Mouse (Mus musculus) liver, embryonic 13.5 days (tissue): Measurements from ENCODE around the gene Pip5k1b. TPM values are rescaled to one million over a fixed set of nuclear protein-coding genes. Genes with fewer than 3 reads are reported as not detected.

Experiments
- ATAC-seq: fragments of 200-750 bp; cut with Nextera tagmentation; 2 replicates; pipeline ENCODE4 v1.8.0; 2017; ENCODE audit warnings: low read depth, mild to moderate bottlenecking, moderate number of reproducible peaks, moderate library complexity
- DNase-seq: peaks from one replicate; pipeline ENCODE4 v3.0.0; 2022
- H3K27ac ChIP-seq: fragments of 300-500 bp; sonication (generic); 2 replicates; pipeline ENCODE4 v1.5.1; 2015; ENCODE audit warnings: moderate library complexity, mild to moderate bottlenecking, inconsistent platforms
- H3K27me3 ChIP-seq: fragments of 300-500 bp; sonication (generic); 2 replicates; pipeline ENCODE4 v1.6.1; 2015; ENCODE audit warnings: mild to moderate bottlenecking, inconsistent platforms
- H3K36me3 ChIP-seq: fragments of 300-500 bp; sonication (generic); 2 replicates; pipeline ENCODE4 v1.6.1; 2015; ENCODE audit warnings: mild to moderate bottlenecking, inconsistent platforms
- H3K4me1 ChIP-seq: fragments of 300-500 bp; sonication (generic); replicated peaks from 2 replicates; pipeline ENCODE4 v1.6.1; 2015; ENCODE audit warnings: inconsistent platforms
- H3K4me2 ChIP-seq: fragments of 300-500 bp; sonication (generic); 2 replicates; pipeline ENCODE4 v1.6.1; 2015; ENCODE audit warnings: inconsistent platforms, mild to moderate bottlenecking, moderate library complexity
- H3K4me3 ChIP-seq: fragments of 300-500 bp; sonication (generic); replicated peaks from 2 replicates; pipeline ENCODE4 v1.5.1; 2015; ENCODE audit warnings: mild to moderate bottlenecking, inconsistent platforms
- H3K9ac ChIP-seq: fragments of 300-500 bp; sonication (generic); 2 replicates; pipeline ENCODE4 v1.6.1; 2015; ENCODE audit warnings: mild to moderate bottlenecking, inconsistent platforms
- H3K9me3 ChIP-seq: fragments of 300-500 bp; sonication (generic); replicated peaks from 2 replicates; pipeline ENCODE4 v1.6.1; 2016; ENCODE audit warnings: inconsistent platforms
- WGBS: fragments of 180-500 bp; shearing (Covaris S2); methylation state at CpG from one replicate; pipeline ENCODE4 v1.1.7; 2015; ENCODE audit not compliant: insufficient replicate concordance; 5-methylcytosine and 5-hydroxymethylcytosine counted together
- polyA plus RNA-seq: library from polyadenylated mRNA; unstranded; fragments of >200 nt; fragmentation: Nextera tagmentation; extraction: Ambion mirVana; gene quantifications from 2 replicates; pipeline ENCODE4 v1.2.1, GENCODE M21; 2015

Pip5k1b gene
- polyA plus RNA-seq = 8.5 and 10.2 TPM in 2 replicates

GRCm38 (mm10) chr19:24555466-24555903, at the start of gene Pip5k1b:
Pip5k1b (minus strand) TSS chr19:24555872.
- 1% methylated on average over 36 of the region's 39 CpGs for WGBS
- Histone ChIP-seq H3K27ac (peak within 1 kb of the TSS; percentile 94), H3K9me3 (no peaks in the 10 kb centered on the region), H3K4me1 (peaks cover 48% of the 10 kb centered on the region), H3K9ac (peak within 1 kb of the TSS; percentile 96), H3K4me3 (peak within 1 kb of the TSS; percentile 90), H3K27me3 (peaks cover 31% of the 10 kb centered on the region), H3K4me2 (peak within 1 kb of the TSS; percentile 94), H3K36me3 (no peaks in the 10 kb centered on the region)
- peak; percentile 58 for ATAC-seq
- peak; percentile 65 for DNase-seq

- ATAC-seq (no peak), DNase-seq (no peak)
- H3K4me3 ChIP-seq = no peak overlapping the region
- H3K9me3 ChIP-seq = no peaks in the 10 kb centered on the region; the same call in 1 of the 2 replicates
- no peak overlapping the region for H3K9ac ChIP-seq
- no peak overlapping the region for H3K4me2 ChIP-seq
- no peaks in the 10 kb centered on the region for H3K36me3 ChIP-seq
- H3K27me3 ChIP-seq = no peaks in the 10 kb centered on the region
- WGBS = 57% methylated on average over 4 of the region's 4 CpGs
- peaks cover 9% of the 10 kb centered on the region for H3K4me1 ChIP-seq
- H3K27ac ChIP-seq = no peak overlapping the region
Measured at GRCm38 (mm10) chr19:24604105-24604504, 48.4 kb upstream of the Pip5k1b start.

GRCm38 (mm10) chr19:24603431-24603830, 47.8 kb upstream of the Pip5k1b start:
- no peak overlapping the region for H3K4me2 ChIP-seq
- H3K36me3 ChIP-seq = no peaks in the 10 kb centered on the region
- H3K27me3 ChIP-seq = no peaks in the 10 kb centered on the region
- H3K4me1 ChIP-seq = peaks cover 9% of the 10 kb centered on the region
- H3K4me3 ChIP-seq = no peak overlapping the region
- no peaks in the 10 kb centered on the region; the same call in 1 of the 2 replicates for H3K9me3 ChIP-seq
- no peak overlapping the region for H3K9ac ChIP-seq
- peak; percentile 62; the same call in 1 of the 2 replicates for ATAC-seq
- H3K27ac ChIP-seq = no peak overlapping the region
- 56% methylated on average over 4 of the region's 4 CpGs for WGBS
- DNase-seq = no peak

GRCm38 (mm10) chr19:24586726-24587125, 31.1 kb upstream of the Pip5k1b start:
- DNase-seq (no peak), ATAC-seq (no peak)
- Histone ChIP-seq H3K9me3 (no peaks in the 10 kb centered on the region), H3K4me3 (no peak overlapping the region), H3K4me1 (no peaks in the 10 kb centered on the region), H3K4me2 (no peak overlapping the region), H3K9ac (no peak overlapping the region), H3K27me3 (peaks cover 5% of the 10 kb centered on the region; the same call in 1 of the 2 replicates), H3K36me3 (no peaks in the 10 kb centered on the region), H3K27ac (no peak overlapping the region)
- WGBS = 45% methylated on average over 2 of the region's 2 CpGs

GRCm38 (mm10) chr19:24585171-24585570, 29.5 kb upstream of the Pip5k1b start:
- Histone ChIP-seq H3K9ac (no peak overlapping the region), H3K4me3 (no peak overlapping the region), H3K4me1 (no peaks in the 10 kb centered on the region), H3K36me3 (no peaks in the 10 kb centered on the region), H3K27me3 (peaks cover 5% of the 10 kb centered on the region; the same call in 1 of the 2 replicates), H3K4me2 (no peak overlapping the region), H3K9me3 (no peaks in the 10 kb centered on the region), H3K27ac (no peak overlapping the region)
- DNase-seq (no peak), ATAC-seq (no peak)
- 78% methylated on average over 5 of the region's 5 CpGs for WGBS

- Histone ChIP-seq H3K4me1 (no peaks in the 10 kb centered on the region), H3K27me3 (peaks cover 8% of the 10 kb centered on the region; the same call in 1 of the 2 replicates), H3K4me3 (no peak overlapping the region), H3K27ac (no peak overlapping the region), H3K9me3 (no peaks in the 10 kb centered on the region), H3K9ac (no peak overlapping the region), H3K4me2 (no peak overlapping the region), H3K36me3 (no peaks in the 10 kb centered on the region)
- ATAC-seq = no peak
- WGBS = 64% methylated on average over 8 of the region's 8 CpGs
- DNase-seq = no peak
Measured at GRCm38 (mm10) chr19:24583956-24584355, 28.3 kb upstream of the Pip5k1b start.

- Histone ChIP-seq H3K36me3 (no peaks in the 10 kb centered on the region), H3K27me3 (peaks cover 3% of the 10 kb centered on the region; the same call in 1 of the 2 replicates), H3K9me3 (no peaks in the 10 kb centered on the region), H3K4me1 (no peaks in the 10 kb centered on the region), H3K27ac (no peak overlapping the region), H3K4me2 (no peak overlapping the region), H3K9ac (no peak overlapping the region), H3K4me3 (no peak overlapping the region)
- WGBS = 76% methylated on average over 13 of the region's 13 CpGs
- DNase-seq = no peak
- ATAC-seq = no peak
Measured at GRCm38 (mm10) chr19:24576125-24576524, 20.5 kb upstream of the Pip5k1b start.

- Histone ChIP-seq H3K4me2 (no peak overlapping the region), H3K4me1 (no peaks in the 10 kb centered on the region), H3K4me3 (no peak overlapping the region), H3K9ac (no peak overlapping the region), H3K36me3 (no peaks in the 10 kb centered on the region), H3K27me3 (peaks cover 7% of the 10 kb centered on the region; the same call in 1 of the 2 replicates), H3K27ac (no peak overlapping the region), H3K9me3 (no peaks in the 10 kb centered on the region)
- ATAC-seq = no peak
- no peak for DNase-seq
- WGBS = 41% methylated on average over 7 of the region's 7 CpGs
Measured at GRCm38 (mm10) chr19:24571756-24572181, 16.1 kb upstream of the Pip5k1b start.

GRCm38 (mm10) chr19:24570969-24571368, 15.3 kb upstream of the Pip5k1b start:
- H3K27ac ChIP-seq = no peak overlapping the region
- H3K4me3 ChIP-seq = no peak overlapping the region
- no peak for DNase-seq
- H3K36me3 ChIP-seq = no peaks in the 10 kb centered on the region
- H3K4me2 ChIP-seq = no peak overlapping the region
- 81% methylated on average over 8 of the region's 8 CpGs for WGBS
- peaks cover 9% of the 10 kb centered on the region; the same call in 1 of the 2 replicates for H3K27me3 ChIP-seq
- no peaks in the 10 kb centered on the region for H3K9me3 ChIP-seq
- H3K9ac ChIP-seq = no peak overlapping the region
- ATAC-seq = no peak
- H3K4me1 ChIP-seq = no peaks in the 10 kb centered on the region

- H3K36me3 ChIP-seq = no peaks in the 10 kb centered on the region
- H3K4me1 ChIP-seq = peaks cover 35% of the 10 kb centered on the region
- no peaks in the 10 kb centered on the region for H3K9me3 ChIP-seq
- DNase-seq (no peak), ATAC-seq (no peak)
- peak overlapping the region; percentile 94 for H3K4me2 ChIP-seq
- 6% methylated on average over 11 of the region's 11 CpGs for WGBS
- H3K27me3 ChIP-seq = peaks cover 31% of the 10 kb centered on the region
- H3K4me3 ChIP-seq = peak overlapping the region; percentile 90
- H3K27ac ChIP-seq = no peak overlapping the region
- H3K9ac ChIP-seq = peak overlapping the region; percentile 96; the same call in 1 of the 2 replicates
Measured at GRCm38 (mm10) chr19:24557456-24557855, 1.8 kb upstream of the Pip5k1b start.

GRCm38 (mm10) chr19:24556585-24556966, 904 bp upstream of the Pip5k1b start:
- H3K4me1 ChIP-seq = peaks cover 38% of the 10 kb centered on the region
- DNase-seq = no peak
- WGBS = 2% methylated on average over 12 of the region's 12 CpGs
- H3K9ac ChIP-seq = peak overlapping the region; percentile 96
- H3K9me3 ChIP-seq = no peaks in the 10 kb centered on the region
- H3K27ac ChIP-seq = peak overlapping the region; percentile 94
- H3K4me3 ChIP-seq = peak overlapping the region; percentile 90
- no peaks in the 10 kb centered on the region for H3K36me3 ChIP-seq
- peaks cover 31% of the 10 kb centered on the region for H3K27me3 ChIP-seq
- no peak for ATAC-seq
- peak overlapping the region; percentile 94 for H3K4me2 ChIP-seq
